Mouse (Mus musculus): ENCODE data around the gene Krt222.

DNA sequence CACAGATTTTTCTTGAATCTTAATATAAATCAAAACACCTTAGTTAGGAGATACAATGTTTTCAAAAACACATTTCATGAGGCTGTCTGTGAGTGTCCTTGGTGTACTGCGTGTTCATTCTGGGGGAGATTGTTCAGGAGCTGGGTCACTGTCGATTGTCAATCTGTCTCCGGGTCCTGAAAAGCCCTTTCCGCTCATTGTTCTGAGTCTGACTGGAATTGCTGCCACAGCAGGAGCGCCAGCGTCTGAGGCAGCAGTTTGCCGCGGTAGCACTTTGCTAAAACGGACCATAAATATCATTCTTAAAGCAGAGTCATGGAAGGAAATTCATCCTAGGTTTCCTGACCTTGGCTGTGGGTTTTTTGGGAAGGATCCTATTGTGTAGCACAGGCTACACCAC is 21.9 kb upstream of the Krt222 start:
- TF ChIP-seq CTCF (IDR thresholded peaks at IDR 0.05) (no peak), EP300 (IDR thresholded peaks at IDR 0.05; ENCODE audit: insufficient read depth, low read depth, low read length) (no peak)

Measured in heart, adult 2 months (tissue).